Comparison of ENCODE assay signal across 11 mouse cellular contexts in the genomic region with DNA sequence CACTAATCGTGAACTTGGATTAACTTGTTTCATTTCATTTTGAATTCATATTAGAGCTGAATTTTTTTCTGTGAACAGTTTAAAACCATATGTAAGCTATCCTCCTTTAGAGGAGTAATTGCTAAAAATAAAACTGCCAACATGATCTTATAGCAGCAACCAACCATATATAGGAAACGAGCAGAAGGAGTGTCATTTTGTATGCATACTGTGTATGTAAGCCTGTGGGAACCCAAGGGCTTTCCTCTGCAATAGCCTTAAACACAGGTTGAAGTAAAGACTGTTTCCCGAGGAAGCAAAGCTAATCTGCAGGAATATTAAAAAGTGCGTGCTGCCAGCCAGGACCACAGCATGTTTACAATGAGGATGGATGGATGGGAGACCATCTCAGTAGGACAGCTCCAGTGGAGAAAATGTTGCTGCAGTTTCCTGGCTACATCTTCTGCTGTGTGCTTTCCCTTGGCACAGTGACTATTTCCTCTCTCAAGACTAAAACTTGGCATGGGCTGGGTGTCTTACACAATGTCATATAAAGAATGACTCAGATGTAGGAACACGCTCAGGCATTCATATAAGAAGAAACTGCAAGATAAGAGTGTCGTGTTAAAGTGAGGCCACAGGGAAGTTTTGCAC.
A peak's percentile ranks its signal among the peaks of the same experiment; 100 is the strongest.
DNase-seq lines count a peak whose midpoint lies in the region; ATAC-seq lines count a peak whose summit lies in the region.
"Had no signal": no experiment of that assay in that cellular context is flagged by ENCODE, and none has a peak within 500 bp of the region (broad histone marks: within the 10 kb centered on the region; RNA-seq: fewer than 3 reads in every experiment).

No protein-coding gene starts in this region.

- no peaks in the 10 kb centered on the region for H3K4me1 ChIP-seq in lung, embryonic 16.5 days (replicated peaks; ENCODE audit: control insufficient read depth, insufficient read depth, low read length)
- peaks cover 3% of the 10 kb centered on the region; the same call in 1 of the 2 replicates for H3K4me1 ChIP-seq in stomach, embryonic 14.5 days (ENCODE audit: control insufficient read depth, insufficient read depth, low read length)

- peak; percentile 84 for ATAC-seq in lung, embryonic 16.5 days (ENCODE audit: low read depth)
- ATAC-seq in stomach, embryonic 14.5 days (ENCODE audit: insufficient number of reproducible peaks, insufficient read depth, low FRiP score, low read depth), result no peak

- H3K27me3 ChIP-seq in lung, embryonic 16.5 days (ENCODE audit: control insufficient read depth, insufficient read depth, low read depth, low read length), result no peaks in the 10 kb centered on the region
- no peaks in the 10 kb centered on the region for H3K27me3 ChIP-seq in stomach, embryonic 14.5 days (ENCODE audit: control insufficient read depth, insufficient read depth, low read length)

- intact Hi-C loops in gastrocnemius, postnatal 36 days (cut with DNase I), result no loop called here

- H3K4me3 ChIP-seq in lung, embryonic 16.5 days (ENCODE audit: low read length), result no peak overlapping the region
- no peak overlapping the region for H3K4me3 ChIP-seq in stomach, embryonic 14.5 days (ENCODE audit: low read depth, low read length)

- H3K36me3 ChIP-seq in lung, embryonic 16.5 days (ENCODE audit: control insufficient read depth, insufficient read depth, low read length), result no peaks in the 10 kb centered on the region
- no peaks in the 10 kb centered on the region for H3K36me3 ChIP-seq in stomach, embryonic 14.5 days (ENCODE audit: control insufficient read depth, insufficient read depth, low read length)

- no peak overlapping the region for H3K9ac ChIP-seq in lung, embryonic 16.5 days (ENCODE audit: low read length)
- no peak overlapping the region for H3K9ac ChIP-seq in stomach, embryonic 14.5 days (replicated peaks; ENCODE audit: low read depth, low read length)
- H3K9ac ChIP-seq: liver, embryonic 14.5 days had no signal

- DNase-seq in adrenal gland, postnatal 10 days, result peak; percentile 48
- DNase-seq in adrenal gland, adult 18-20 months (ENCODE audit: low spot score in 2 of 2), result no peak
- DNase-seq in lung, adult 18-20 months, result no peak
- DNase-seq in left cerebral cortex, adult 18-20 months (ENCODE audit: low spot score in 2 of 2), result peak; percentile 42 to 56
- no peak for DNase-seq in gastrocnemius, postnatal 36 days
- no peak for DNase-seq in spleen, adult 12 weeks (ENCODE audit: low spot score)
- DNase-seq: B cell, adult 2 months; kidney, adult 18-20 months had no signal

- H3K27ac ChIP-seq in lung, embryonic 16.5 days (ENCODE audit: low read length), result no peak overlapping the region
- H3K27ac ChIP-seq in stomach, embryonic 14.5 days (ENCODE audit: low read length), result peak overlapping the region; percentile 11; the same call in 1 of the 2 replicates
- H3K27ac ChIP-seq: liver, embryonic 14.5 days had no signal

- no peak overlapping the region for H3K4me2 ChIP-seq in lung, embryonic 16.5 days (ENCODE audit: low read depth, low read length)
- H3K4me2 ChIP-seq in stomach, embryonic 14.5 days (replicated peaks; ENCODE audit: low read depth, low read length), result no peak overlapping the region

- 46% methylated on average over 6 of the region's 6 CpGs for WGBS in lung, embryonic 16.5 days
- WGBS in stomach, embryonic 14.5 days, result 44% methylated on average over 6 of the region's 6 CpGs

- no peaks in the 10 kb centered on the region for H3K9me3 ChIP-seq in lung, embryonic 16.5 days (ENCODE audit: control insufficient read depth, low read length)
- no peaks in the 10 kb centered on the region for H3K9me3 ChIP-seq in stomach, embryonic 14.5 days (ENCODE audit: control insufficient read depth, low read depth, low read length)

Comparison
In these comparisons a context has a peak if more than half of its experiments do, and no peak if none do; other contexts are left out.
1. DNase-seq: peak in adrenal gland, postnatal 10 days (single experiment) and left cerebral cortex, adult 18-20 months (2 of 2); none in adrenal gland, adult 18-20 months (0 of 2), lung, adult 18-20 months (0 of 2), gastrocnemius, postnatal 36 days (0 of 2) and spleen, adult 12 weeks (single experiment).